Mouse (Mus musculus): ENCODE results near the gene Sacm1l.

Gene Sacm1l

DNA sequence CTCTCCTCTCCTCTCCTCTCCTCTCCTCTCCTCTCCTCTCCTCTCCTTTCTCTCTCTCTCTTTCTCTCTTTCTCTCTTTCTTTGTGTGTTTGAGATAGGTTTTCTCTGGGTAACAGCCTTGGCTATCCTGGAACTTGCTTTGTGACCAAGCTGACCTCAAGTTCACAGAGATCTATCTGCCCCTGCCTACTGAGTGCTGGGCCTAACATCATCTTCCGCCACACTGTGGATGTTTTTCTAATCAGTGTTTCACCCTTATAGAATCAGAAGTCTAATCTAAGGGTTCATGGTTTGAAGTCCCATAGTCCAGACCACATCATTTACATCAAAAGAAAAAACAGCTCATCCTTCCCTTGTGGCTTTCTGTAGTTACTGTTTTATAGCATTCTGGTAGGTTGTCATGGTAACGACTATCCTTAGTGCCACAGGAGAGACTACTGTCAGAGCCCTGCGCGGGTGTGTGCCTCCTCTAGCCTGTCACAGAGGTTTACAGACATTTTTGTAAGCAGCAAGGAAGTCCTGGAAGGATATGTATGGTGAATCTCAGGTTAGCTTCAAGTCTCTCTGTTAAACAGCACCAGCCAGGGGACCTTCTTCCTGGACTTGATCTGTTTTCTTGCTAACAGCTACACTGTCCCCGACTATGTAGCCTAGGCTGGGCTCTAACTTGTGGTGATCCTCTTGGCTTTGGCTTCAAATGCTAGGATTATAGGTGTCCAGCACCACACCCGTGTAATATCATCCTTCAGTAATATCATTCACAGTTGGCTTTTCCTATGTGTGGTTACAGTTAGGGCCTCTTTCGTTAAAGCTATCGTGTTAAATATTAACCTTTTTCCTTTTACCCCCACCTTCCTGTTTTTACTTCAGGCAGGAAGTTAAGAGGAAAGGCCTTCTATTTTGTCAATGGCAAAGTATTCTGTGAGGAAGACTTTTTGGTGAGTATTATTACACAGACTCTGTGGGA is 19.6 kb upstream of the Sacm1l start:
- 56% methylated on average over 8 of the region's 8 CpGs for WGBS

DNA sequence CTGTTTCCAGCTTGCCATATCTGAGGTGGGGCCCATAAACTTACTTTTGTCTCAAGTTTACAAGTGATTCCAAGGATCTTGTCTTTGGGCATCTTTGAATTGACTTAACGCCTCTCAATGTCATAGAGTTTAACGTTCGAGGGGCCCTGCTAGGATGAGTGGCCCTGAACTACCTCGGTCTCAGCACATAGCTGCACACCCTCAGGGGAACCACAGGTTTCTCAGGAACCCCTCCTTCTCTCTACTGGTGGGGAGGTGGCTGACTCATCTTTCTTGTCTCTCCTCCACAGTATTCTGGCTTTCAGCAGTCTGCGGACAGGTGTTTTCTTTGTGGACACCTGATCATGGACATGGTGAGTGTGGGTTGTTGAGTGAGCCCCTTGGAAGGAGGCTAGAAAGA is 18.6 kb upstream of the Sacm1l start:
- 81% methylated on average over 5 of the region's 5 CpGs for WGBS

DNA sequence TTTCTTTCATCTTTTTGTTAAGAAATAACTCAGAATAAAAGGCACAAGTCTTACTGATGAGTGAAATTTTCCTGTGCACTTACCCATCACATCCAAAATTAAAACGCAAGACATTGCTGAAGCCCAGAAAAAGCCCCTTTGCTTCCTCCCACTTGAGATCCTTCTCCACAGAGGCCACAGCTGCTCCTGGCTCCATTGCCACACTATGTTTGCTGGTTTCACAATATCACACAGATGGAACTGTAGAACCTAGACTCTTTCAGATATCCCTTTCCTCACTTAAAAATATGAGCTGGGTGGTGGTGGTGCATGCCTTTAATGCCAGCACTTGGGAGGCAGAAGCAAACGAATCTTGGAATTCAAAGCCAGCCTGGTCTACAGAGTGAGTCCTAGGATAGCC is 17.1 kb upstream of the Sacm1l start:
- 30% methylated on average over 2 of the region's 2 CpGs for WGBS

GRCm38 (mm10) chr9:123515087-123515486 is 14.5 kb upstream of the Sacm1l start:
- 91% methylated on average over 2 of the region's 2 CpGs for WGBS

- 82% methylated on average over 7 of the region's 7 CpGs for WGBS
Observed at GRCm38 (mm10) chr9:123516641-123517385, 12.7 kb upstream of the Sacm1l start.

GRCm38 (mm10) chr9:123518969-123519894 is 10.3 kb upstream of the Sacm1l start:
- WGBS: 83% methylated on average over 13 of the region's 13 CpGs

- 88% methylated on average over 3 of the region's 3 CpGs for WGBS
Observed at GRCm38 (mm10) chr9:123520735-123521134, 8.8 kb upstream of the Sacm1l start.

DNA sequence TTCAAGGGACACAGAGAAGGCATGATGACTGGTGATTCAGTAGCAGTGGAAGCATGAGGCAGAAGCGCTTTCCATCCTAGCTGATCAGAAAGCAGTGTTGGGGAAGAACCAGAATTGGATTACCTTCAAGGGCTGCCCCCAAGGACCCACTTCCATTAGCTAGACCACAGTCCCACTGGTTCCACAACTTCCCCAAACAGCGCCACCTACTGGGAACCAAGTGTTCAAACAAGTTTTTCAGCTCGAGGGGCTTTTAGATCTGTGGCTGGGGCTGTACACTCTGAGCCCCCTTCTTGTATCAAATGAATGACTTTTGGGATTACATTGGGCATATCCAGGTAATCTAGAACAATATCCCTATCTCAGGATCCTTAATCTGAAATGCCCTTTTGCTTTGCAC is 5.9 kb upstream of the Sacm1l start:
- 44% methylated on average over 3 of the region's 3 CpGs for WGBS

DNA sequence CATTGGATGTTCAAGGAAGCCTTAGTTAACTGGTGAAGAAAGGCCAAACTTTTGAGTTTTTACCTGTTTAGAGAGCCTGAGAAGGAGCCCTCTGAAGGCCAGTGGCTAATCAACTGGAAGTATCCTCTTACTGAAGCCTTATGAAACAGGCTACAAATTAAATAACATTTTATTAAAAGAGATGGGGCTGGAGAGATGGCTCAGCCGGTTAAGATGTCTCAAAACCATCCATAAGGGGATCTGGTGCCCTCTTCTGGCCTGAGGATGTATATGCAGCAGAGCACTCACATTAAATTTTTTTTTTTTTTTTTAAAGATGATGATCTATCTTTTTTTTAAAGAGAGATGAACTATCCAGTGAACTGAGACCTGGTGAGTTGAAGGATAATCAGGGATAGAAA is 4.5 kb upstream of the Sacm1l start:
- WGBS: 0% methylated on average over 1 of the region's 1 CpGs

DNA sequence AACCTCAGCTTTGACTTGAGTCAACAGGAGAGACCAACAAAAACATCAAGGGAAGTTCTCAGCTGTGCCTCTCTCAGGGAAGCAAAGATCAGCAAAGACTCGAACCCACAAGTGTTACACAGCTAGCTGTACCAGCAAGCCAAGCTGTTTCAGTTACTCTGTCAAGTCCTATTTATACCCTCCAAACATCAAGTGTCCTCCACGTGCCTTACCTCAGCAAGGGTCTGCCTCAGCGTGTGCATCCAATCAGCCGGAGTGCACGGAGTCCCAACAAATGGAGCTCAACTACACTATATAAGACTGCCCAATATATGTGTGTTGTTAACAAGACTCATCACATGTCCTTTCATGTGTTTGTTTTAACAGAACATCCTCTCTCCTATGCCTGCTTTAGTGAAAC is 3.1 kb upstream of the Sacm1l start:
- 69% methylated on average over 5 of the region's 5 CpGs for WGBS

DNA sequence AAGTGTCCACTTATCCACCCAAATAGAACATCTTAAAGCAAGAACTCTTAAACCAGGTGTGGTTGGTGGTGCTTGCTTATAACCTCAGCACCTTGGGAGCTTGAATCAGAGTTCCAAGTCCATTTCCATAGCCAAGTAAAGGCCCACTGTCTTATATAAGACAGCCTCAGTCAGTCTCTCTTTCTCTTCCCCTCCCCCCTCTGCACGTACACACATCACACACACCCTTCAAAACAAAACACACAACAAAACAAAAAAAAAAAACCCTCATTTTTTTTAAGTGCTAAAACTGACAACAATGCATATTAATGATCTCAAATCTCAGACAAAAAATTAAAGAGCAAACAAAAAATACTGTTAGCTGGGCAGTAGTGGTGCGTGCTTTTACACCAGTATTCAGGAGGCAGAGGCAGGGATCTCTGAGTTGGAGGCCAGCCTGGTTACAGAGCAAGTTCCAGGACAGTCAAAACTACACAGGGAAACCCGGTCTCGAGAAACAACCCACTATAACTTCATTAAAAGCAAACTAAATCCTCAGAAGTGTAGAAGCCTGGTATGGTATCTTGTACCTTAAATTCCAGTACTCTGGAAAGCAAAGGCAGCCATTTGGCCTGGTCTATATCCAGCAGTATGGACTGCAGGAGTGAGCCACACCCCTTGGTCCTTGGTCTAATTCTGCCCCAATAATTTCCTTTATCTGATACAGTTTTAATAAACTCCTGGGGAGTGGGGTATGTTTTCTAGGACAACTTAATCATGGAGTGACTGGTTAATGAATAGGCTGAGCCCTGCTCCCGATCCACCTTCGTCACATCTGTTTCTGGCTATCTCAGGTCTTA is 1.3 kb upstream of the Sacm1l start:
- WGBS: 15% methylated on average over 6 of the region's 6 CpGs

- under 1% methylated on average over 17 of the region's 17 CpGs for WGBS
Observed at GRCm38 (mm10) chr9:123528926-123529295, 648 bp upstream of the Sacm1l start.

DNA sequence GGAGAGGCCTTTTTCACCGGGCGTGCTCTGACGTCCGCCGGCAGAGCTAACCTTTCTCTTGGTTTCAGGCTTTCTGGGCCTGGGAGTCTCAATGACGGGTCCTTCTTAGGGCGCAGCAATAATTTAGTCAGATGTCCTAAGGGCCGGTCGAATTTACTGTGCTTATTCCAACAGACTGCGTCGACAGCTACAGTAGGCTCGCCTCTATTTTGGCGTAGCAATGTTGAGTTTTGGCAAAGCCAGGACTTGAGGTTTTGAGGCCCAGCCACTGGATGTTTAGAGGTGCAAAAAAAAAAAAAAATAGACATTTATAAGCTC is 558 bp downstream of the Sacm1l start:
- WGBS: under 1% methylated on average over 13 of the region's 13 CpGs

GRCm38 (mm10) chr9:123530566-123531130 is 1.1 kb downstream of the Sacm1l start:
- WGBS: 10% methylated on average over 11 of the region's 11 CpGs

GRCm38 (mm10) chr9:123536613-123537012 is 7.1 kb downstream of the Sacm1l start:
- WGBS: 71% methylated on average over 2 of the region's 2 CpGs

GRCm38 (mm10) chr9:123538189-123538588 is 8.6 kb downstream of the Sacm1l start:
- WGBS: 59% methylated on average over 4 of the region's 4 CpGs

DNA sequence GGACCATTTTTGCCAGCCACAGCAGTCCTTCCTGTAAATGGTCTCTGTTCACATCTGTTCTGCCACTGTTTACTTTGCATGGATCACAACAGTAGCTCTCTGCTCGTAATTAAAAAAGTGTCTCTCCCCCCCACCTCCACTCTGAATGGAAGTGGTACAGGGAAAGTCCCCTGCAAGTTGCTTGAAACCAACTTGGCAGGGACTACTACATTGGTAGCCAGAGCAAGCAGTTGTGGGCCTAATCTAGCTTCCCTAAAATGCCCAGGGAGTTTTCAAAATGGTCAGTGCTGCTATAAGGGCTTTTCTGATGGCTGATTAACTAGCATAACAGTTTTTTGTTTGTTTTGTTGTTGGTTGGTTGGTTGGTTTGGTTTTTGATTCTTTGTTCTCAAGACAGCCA is 9.5 kb downstream of the Sacm1l start:
- 22% methylated on average over 1 of the region's 1 CpGs for WGBS

- 73% methylated on average over 2 of the region's 2 CpGs for WGBS
Observed at GRCm38 (mm10) chr9:123539823-123540222, 10.3 kb downstream of the Sacm1l start.

DNA sequence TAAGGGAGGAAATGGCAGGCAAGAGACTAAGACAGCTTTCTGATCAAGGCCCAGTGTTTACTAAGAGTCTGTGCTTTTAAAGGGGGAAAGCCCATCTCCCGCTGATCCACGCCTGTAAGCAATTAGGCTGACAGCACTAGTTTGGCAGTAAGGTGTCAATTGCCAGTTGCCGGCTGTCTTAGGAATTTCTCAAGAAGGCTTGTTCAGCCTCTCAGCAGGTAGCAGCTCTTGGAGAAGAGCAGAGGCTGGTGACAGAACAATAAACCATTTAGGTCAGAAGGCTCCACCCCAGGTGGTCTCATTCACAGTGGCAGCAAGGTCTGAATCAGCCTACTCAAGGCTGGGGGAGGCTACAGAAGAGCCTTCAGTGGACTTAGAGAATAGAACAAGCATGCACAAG is 25.0 kb downstream of the Sacm1l start:
- 44% methylated on average over 3 of the region's 3 CpGs for WGBS

DNA sequence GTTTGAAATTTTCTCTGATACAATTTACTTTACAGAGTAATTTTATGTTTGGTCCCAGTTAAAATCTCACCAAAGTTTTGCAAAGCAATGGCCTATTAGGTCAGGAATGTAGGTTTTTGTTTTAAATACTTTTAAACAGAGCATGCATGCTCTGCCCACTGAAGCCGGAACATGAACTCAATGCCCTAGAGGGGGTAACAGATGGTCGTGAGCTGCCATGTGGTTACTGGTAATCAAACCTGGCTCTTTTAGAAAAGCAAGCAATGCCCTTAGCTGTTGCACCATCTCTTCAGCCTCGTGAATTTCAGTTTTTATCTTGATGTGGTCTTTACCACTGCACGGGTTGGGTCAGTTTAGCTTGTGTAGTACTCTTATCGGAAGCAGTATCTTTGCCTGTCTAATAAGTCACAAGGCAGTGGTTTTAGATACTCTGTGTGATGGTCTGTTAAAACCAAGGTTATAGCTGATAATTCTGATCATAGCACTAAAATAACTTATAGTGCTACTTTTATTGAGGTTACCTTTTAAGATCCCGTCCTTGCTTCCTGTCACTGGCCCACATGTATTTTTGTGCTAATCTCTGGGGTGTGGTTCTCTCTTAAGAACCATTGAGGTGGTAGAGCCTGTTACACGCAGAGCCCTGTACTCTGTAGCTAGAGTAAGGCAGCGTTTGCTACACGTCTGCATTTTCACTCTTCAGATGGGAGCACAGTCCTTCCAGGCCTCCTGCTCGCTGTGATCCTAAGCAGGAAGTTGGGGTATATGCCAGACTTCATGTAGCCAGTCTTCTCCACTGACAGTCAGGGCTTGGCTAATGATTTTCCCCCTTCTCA is 48.0 kb downstream of the Sacm1l start:
- whole genome bisulfite sequencing: 82% methylated on average over 10 of the region's 10 CpGs

Measured in cerebral cortex, adult 2 months (tissue).